Mouse (Mus musculus) spleen, embryonic (tissue): ENCODE data around the gene Zbtb24.

Experiments
- CTCF ChIA-PET: fragments of 350-600 bp; sonication (Branson Sonifier 250); formaldehyde crosslinking; loops from one replicate; lab custom pipeline; 2022; lab: Charles Lee

The Zbtb24 gene

DNA sequence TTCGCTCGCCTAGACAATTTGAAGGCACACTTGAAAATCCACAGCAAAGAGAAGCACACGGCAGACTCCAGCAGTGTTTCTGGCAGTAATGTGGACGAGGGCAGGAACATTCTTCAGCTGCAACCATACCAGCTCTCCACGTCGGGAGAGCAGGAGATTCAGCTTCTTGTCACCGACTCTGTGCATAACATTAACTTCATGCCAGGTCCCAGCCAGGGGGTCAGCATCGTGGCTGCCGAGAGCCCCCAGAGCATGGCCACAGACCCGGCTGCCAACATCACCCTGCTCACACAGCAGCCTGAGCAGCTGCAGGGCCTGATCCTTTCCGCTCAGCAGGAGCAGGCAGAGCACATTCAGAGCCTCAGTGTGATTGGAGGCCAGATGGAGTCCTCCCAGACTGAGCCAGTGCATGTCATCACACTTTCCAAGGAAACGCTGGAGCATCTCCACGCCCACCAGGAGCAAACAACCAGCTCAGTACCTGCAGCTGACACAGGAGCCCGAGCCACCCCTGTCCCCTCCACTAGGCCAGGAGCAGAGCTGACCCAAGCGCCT is 14.3 kb downstream of the Zbtb24 start:
- CTCF ChIA-PET, result no interaction called here

GRCm38 (mm10) chr10:41467325-41467724 is 17.1 kb downstream of the Zbtb24 start:
- CTCF ChIA-PET, result interaction anchor here (1.2 kb wide), 1 partner anchor 16 kb away, joined by 7 read pairs; no protein-coding TSS in a partner anchor

GRCm38 (mm10) chr10:41470693-41471092 is 20.5 kb downstream of the Zbtb24 start:
- CTCF ChIA-PET, result no interaction called here

- CTCF ChIA-PET, result no interaction called here
Observed at GRCm38 (mm10) chr10:41472534-41472933, 22.4 kb downstream of the Zbtb24 start.

DNA sequence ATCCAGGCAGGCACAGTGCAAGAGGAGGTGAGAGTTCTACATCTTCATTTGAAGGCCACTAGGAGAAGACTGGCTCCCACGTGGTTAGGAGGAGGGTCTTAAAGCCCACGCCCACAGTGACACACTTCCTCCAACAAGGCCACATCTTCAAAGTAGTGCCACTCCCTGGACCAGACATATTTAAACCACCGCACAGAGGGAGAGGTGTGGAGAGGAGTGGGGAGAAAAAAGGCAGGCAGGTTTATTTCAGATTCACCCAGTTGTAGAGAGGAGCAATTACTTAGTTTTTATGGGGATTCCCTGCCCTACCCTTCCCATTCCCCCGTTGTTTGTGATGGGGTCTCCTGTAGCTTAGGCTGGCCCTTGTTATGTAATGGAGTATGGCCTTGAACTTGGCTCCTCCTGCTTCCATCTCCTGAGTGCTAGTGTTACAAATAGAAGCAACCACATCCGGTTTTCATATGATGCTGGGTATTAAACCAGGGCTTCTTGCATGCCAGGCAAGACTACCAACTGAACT is 22.8 kb downstream of the Zbtb24 start:
- CTCF ChIA-PET, result no interaction called here

DNA sequence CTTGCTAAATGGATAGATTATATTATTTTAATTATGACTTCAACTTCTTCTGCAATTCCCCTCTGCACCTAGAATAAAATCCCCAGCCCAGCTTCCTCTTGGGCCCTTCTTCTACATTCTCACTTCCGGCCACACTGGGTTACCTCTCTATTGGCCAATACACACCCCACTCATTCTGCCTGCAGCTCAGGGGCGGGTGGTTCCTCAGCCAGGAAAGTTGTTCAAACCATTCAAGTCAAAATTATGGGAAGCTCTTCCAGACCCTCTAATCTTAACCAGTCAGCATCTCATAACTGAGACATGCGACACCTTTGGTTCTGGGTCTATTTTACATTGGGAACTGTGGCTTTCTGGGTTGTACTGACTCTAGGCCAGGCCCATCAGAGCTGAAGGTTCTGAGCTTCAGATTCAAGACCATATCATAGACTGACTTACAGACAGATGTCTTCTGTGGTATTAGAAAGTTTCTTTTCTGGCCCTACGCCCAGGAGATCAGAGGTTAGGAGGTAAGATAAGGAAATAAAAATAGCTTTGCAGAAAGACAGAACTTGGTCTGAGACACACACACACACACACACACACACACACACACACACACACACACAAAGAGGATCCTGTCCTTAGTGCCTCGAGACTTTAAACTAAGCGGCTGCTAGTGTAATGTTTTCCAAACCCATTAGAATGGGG is 23.7 kb downstream of the Zbtb24 start:
- CTCF ChIA-PET, result interaction anchor here (0.5 to 1.1 kb wide), 5 partner anchors 23 to 745 kb away, joined by 3 to 17 read pairs (median 5); no protein-coding TSS in a partner anchor

DNA sequence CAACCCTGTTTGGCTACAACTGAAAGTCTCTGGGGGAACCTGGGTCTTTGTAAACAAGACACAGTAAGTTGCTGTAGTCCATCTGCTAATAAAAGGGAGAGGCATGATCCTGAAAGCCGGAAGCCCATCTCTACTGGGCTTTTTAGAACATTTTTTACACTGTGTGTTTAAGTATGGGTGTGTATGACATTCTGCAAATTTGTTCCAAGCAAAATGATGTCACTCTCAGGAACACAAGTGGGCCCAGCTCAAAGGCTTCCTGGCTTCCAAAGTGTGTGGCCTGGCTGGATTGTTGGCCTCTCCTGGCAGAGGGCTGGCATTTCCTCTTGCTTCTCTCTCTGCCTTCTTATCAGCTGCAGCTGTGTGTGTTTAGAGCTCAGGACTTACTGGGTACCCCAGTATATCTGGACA is 24.8 kb downstream of the Zbtb24 start:
- CTCF ChIA-PET, result interaction anchor here (1.1 kb wide), 1 partner anchor 24 kb away, joined by 3 read pairs; no protein-coding TSS in a partner anchor

GRCm38 (mm10) chr10:41476171-41477017 is 26.2 kb downstream of the Zbtb24 start, which contains the start of gene Mical1:
Mical1 (plus strand) TSS chr10:41476314.
- CTCF ChIA-PET, result interaction anchor here (1.2 kb wide), 1 partner anchor 13 kb away, joined by 6 read pairs; the partner anchor contains the start of genes Ppil6 and Smpd2

GRCm38 (mm10) chr10:41477018-41477277 is 26.8 kb downstream of the Zbtb24 start:
- CTCF ChIA-PET, result interaction anchor here (1.2 kb wide), 1 partner anchor 13 kb away, joined by 6 read pairs; the partner anchor contains the start of genes Ppil6 and Smpd2

DNA sequence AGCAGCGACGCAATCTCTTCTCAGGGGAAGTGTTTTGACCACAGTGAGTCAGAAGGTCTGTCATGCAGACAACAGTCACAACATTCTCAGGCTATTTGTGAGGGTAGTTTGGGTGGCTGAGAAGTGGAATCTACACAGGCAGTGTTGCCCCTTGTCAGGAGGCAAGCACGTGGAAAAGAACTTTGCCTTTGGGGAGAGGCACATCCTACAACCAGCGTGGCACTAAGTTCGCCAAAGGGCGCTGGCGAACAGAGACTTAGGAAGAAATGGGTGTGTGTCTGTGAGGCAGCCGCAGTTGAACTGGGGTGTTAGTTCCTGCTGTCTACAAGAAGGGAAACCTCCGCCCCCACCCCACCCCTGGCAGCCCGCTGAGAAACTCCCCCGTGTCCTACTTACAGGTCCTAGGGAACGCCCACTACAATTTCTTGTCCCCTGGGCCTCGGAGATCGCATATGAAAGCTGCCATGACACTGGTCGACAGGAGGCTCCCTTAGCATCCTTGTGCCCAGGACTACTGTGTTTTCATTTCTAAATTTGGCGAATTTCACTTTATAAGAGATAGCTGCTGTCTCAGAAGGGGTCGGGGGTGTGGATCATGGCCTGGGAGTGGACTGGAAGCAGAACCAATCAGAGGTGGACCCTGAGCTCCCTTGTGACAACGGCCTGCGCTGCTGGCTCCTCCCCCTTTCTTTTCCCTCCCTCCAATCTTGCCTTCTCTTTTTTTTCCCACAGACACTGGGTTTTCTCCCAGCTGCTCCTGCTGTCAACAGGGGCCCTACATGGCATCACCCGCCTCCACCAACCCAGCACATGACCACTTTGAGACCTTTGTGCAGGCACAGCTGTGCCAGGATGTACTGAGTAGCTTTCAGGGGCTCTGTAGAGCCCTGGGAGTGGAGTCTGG is 27.3 kb downstream of the Zbtb24 start:
- CTCF ChIA-PET, result interaction anchor here (0.6 to 1.2 kb wide), 4 partner anchors 12 to 497 kb away, joined by 3 to 6 read pairs (median 4); partner anchors contain the start of genes Ppil6 and Smpd2

- CTCF ChIA-PET, result interaction anchor here (0.6 kb wide), 1 partner anchor 223 kb away, joined by 3 read pairs; no protein-coding TSS in a partner anchor
Observed at GRCm38 (mm10) chr10:41479961-41480360, 29.8 kb downstream of the Zbtb24 start.

DNA sequence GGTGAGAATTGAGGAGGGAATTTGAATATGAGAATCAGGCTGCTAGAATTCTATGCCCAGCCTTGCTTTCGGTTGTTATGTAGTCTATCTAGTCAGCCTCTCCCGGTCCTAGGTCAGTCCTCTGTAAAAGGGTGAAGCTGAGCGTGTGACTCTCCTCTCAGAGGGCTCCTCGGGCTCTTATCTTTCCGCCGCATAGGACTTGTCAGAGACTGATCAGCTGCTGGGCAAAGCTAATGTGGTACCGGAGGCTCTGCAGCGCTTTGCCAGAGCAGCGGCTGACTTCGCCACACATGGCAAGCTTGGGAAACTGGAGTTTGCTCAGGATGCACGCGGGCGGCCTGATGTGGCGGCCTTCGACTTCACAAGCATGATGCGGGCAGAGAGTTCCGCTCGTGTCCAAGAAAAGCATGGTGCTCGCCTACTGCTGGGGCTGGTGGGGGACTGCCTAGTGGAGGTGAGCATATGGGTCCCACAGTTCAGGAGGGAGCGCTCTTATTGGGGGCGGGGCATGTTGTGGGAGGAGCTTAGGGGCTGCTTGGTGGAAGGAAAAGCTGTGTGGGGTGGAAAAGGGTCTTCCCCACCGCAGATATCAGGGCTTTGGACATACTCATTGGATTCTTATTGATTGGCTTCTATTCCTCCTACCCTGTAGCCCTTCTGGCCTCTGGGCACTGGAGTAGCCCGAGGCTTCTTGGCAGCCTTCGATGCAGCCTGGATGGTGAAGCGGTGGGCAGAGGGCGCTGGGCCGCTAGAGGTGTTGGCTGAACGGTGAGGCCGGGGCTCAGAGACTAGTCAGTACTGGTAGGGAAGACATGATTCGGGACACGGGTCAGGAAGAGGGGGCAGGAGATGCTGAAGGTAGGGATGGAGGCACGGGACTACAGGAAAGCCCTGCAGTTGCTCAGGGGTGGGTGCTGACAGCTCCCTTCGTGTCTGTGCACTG is 31.0 kb downstream of the Zbtb24 start:
- CTCF ChIA-PET, result no interaction called here

DNA sequence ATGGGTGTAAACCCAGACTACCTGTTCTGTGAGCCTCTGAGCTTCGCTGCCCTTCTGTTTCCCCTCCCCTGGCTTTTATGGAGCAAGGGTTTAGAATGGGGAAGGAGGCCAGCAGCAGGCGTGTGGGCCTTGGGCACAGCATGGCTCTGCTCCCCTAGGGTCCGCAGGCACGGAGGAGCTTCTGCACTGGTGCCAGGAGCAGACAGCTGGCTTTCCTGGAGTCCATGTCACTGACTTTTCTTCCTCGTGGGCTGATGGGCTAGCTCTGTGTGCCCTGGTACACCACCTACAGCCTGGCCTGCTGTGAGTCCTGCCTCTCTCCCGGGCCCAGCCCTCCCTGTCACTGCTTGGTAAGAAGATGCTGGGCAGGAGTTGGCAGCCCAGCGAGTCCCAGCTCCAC is 32.3 kb downstream of the Zbtb24 start:
- CTCF ChIA-PET, result no interaction called here

DNA sequence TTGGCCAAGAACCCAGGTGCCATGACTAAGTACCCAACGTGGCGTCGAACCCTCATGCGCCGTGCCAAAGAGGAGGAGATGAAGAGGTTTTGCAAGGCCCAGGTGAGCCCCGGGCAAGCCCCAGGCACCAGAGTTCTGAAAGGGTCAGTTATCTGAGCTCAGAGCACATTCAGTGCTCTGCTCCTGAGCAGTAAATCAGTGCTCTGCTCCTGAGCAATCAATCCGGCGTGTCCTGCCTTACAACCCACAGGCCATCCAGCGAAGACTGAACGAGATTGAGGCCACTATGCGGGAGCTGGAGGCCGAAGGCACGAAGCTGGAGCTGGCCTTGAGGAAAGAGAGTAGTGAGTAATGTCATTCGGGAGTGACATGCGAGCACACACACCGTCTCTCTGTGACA is 35.6 kb downstream of the Zbtb24 start:
- CTCF ChIA-PET, result interaction anchor here (0.6 kb wide), 1 partner anchor 16 kb away, joined by 4 read pairs; no protein-coding TSS in a partner anchor

DNA sequence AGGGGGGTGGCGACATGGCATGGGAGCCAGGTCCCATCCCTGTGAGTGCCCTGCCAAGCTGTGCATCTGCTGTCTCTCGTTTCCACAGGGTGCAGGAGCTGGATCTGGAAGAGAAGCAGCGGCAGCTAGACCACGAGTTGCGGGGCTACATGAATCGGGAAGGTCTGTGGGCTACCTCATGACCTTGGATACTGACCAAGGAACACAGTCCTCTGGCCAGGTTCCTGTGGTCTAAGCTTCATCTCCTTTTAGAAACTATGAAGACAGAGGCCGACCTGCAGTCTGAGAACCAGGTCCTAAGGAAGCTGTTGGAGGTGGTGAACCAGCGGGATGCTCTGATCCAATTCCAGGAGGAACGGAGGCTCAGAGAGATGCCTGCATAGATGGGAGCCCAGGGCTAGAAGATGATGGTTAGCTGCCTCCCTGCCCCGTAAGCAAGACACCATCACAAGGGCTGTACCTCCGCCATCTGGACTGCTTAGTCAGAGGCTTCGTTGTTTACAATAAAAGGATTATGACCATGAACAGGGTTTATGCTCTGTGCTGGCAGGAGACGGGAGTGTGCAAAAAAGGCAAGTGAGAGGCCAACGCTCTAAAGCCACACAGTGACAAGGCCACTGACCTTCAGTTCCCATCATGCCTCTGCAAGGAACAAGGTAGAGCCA is 36.5 kb downstream of the Zbtb24 start:
- CTCF ChIA-PET, result interaction anchor here (0.6 kb wide), 1 partner anchor 15 kb away, joined by 4 read pairs; no protein-coding TSS in a partner anchor

GRCm38 (mm10) chr10:41488877-41489276 is 38.7 kb downstream of the Zbtb24 start:
- CTCF ChIA-PET, result interaction anchor here (1.2 to 1.5 kb wide), 2 partner anchors 12 to 38 kb away, joined by 3 to 6 read pairs; partner anchors contain the start of gene Zbtb24

- CTCF ChIA-PET, result interaction anchor here (1.2 to 1.5 kb wide), 2 partner anchors 12 to 39 kb away, joined by 3 to 6 read pairs; partner anchors contain the start of gene Zbtb24
Observed at GRCm38 (mm10) chr10:41489294-41489693, 39.1 kb downstream of the Zbtb24 start.

- CTCF ChIA-PET, result interaction anchor here (1.5 kb wide), 1 partner anchor 13 kb away, joined by 6 read pairs; no protein-coding TSS in a partner anchor
Observed at GRCm38 (mm10) chr10:41489708-41490517, 39.7 kb downstream of the Zbtb24 start, which contains the start of the genes Smpd2 and Ppil6. Smpd2 (minus strand) TSS chr10:41490369. Ppil6 (plus strand) TSS chr10:41490439.
